Mouse (Mus musculus) E14TG2a.4 (cell line): ENCODE results near the gene Fabp7.

Source experiments
- H3K27me3 ChIP-seq: 2 replicates; pipeline ENCODE4 v1.6.1; 2014; ENCODE audit warnings: low read length, control low read depth; ENCODE audit not compliant: insufficient read depth
- H3K36me3 ChIP-seq: 2 replicates; pipeline ENCODE4 v1.6.1; 2014; ENCODE audit warnings: low read length, control low read depth; ENCODE audit not compliant: insufficient read depth
- H3K4me1 ChIP-seq: replicated peaks from 2 replicates; pipeline ENCODE4 v1.6.1; 2014; ENCODE audit warnings: low read depth, low read length, control low read depth
- H3K4me3 ChIP-seq: replicated peaks from 2 replicates; pipeline ENCODE4 v1.5.1; 2014; ENCODE audit warnings: mild to moderate bottlenecking, low read length
- H3K9me3 ChIP-seq: 2 replicates; pipeline ENCODE4 v1.6.1; 2014; ENCODE audit warnings: low read length, control low read depth
- CTCF ChIP-seq: conservative IDR thresholded peaks from 2 replicates; pipeline ENCODE4 v1.5.1; 2014; ENCODE audit warnings: low read length
- NANOG ChIP-seq: IDR thresholded peaks from 2 replicates; pipeline ENCODE4 v1.6.1; 2014; ENCODE audit warnings: borderline replicate concordance, low read length, mixed read lengths
- POU5F1 ChIP-seq: IDR thresholded peaks from 2 replicates; pipeline ENCODE4 v1.6.1; 2014; ENCODE audit warnings: low read length, borderline replicate concordance

Gene Fabp7

DNA sequence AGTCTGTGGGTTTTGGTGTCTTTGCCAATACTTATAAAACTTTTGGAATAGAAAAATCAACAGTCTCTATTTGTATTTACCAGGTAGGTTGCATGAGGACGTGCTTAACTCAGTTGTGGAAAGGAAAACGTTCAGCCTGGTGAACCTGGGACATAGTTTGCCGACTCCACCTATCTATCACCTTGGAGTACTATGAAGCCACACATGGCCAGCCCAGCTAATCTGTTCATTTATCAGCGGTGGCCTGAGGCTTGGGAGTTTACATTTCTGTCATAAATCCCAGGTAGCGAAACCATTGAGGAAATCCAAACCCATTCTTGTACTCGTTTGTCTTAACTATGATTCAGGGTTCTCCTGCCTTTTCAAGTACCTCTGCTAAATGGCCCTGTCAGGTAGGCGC, 9.3 kb downstream of the Fabp7 start, which contains the start of gene Smpdl3a:
Smpdl3a (plus strand) TSS at position 318 of the 400 bp plus-strand sequence.
- peaks cover 10% of the 10 kb centered on the region for H3K4me1 ChIP-seq
- no peaks in the 10 kb centered on the region for H3K36me3 ChIP-seq
- H3K4me3 ChIP-seq: peak within 1 kb of the TSS; percentile 78
- TF ChIP-seq POU5F1 (no peak), CTCF (no peak), NANOG (no peak)
- H3K9me3 ChIP-seq: 0 out of 2 replicates have a peak, but pooled peaks cover 5% of the 10 kb centered on the region
- H3K27me3 ChIP-seq: peaks cover 22% of the 10 kb centered on the region

GRCm38 (mm10) chr10:57794491-57795461, 10.1 kb downstream of the Fabp7 start:
- Histone ChIP-seq H3K9me3 (0 out of 2 replicates have a peak, but pooled peaks cover 5% of the 10 kb centered on the region), H3K36me3 (no peaks in the 10 kb centered on the region), H3K27me3 (peaks cover 22% of the 10 kb centered on the region), H3K4me1 (peaks cover 10% of the 10 kb centered on the region), H3K4me3 (peak overlapping the region; percentile 78)
- TF ChIP-seq CTCF (no peak), NANOG (no peak), POU5F1 (no peak)

GRCm38 (mm10) chr10:57795542-57795941, 10.9 kb downstream of the Fabp7 start:
- H3K36me3 ChIP-seq: no peaks in the 10 kb centered on the region
- no peak for TF ChIP-seq POU5F1
- no peak for TF ChIP-seq CTCF
- TF ChIP-seq NANOG: no peak
- peaks cover 10% of the 10 kb centered on the region for H3K4me1 ChIP-seq
- 0 out of 2 replicates have a peak, but pooled peaks cover 5% of the 10 kb centered on the region for H3K9me3 ChIP-seq
- peaks cover 22% of the 10 kb centered on the region for H3K27me3 ChIP-seq
- peak overlapping the region; percentile 78; the same call in 1 of the 2 replicates for H3K4me3 ChIP-seq

- Histone ChIP-seq H3K9me3 (0 out of 2 replicates have a peak, but pooled peaks cover 5% of the 10 kb centered on the region), H3K36me3 (no peaks in the 10 kb centered on the region), H3K4me3 (no peak overlapping the region), H3K27me3 (peaks cover 22% of the 10 kb centered on the region), H3K4me1 (peaks cover 10% of the 10 kb centered on the region)
- no peak for TF ChIP-seq POU5F1
- TF ChIP-seq CTCF: peak; percentile 31
Measured at GRCm38 (mm10) chr10:57796057-57796456, 11.4 kb downstream of the Fabp7 start.

GRCm38 (mm10) chr10:57799486-57799885, 14.8 kb downstream of the Fabp7 start:
- Histone ChIP-seq H3K27me3 (peaks cover 14% of the 10 kb centered on the region), H3K4me3 (no peak overlapping the region)

DNA sequence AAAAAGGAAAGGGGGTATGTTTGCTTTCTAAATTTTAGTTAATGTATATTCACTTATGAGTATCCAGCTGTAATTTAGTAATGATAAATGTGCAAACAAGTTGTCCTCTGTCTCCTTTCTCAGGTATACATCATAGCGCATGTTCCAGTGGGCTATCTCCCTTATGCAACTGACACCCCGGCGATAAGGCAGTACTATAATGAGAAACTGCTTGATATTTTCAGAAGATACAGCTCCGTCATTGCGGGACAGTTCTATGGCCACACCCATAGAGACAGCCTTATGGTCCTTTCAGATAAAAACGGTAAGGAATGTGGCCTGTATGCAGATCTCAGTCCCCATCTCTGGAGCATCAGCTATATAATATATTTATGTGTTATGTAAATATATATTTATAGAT, 23.1 kb downstream of the Fabp7 start:
- Histone ChIP-seq H3K27me3 (no peaks in the 10 kb centered on the region), H3K4me1 (no peaks in the 10 kb centered on the region), H3K36me3 (no peaks in the 10 kb centered on the region), H3K9me3 (0 out of 2 replicates have a peak, but pooled peaks cover 4% of the 10 kb centered on the region), H3K4me3 (no peak overlapping the region)
- no peak for TF ChIP-seq CTCF
- TF ChIP-seq NANOG: no peak
- no peak for TF ChIP-seq POU5F1

More at GRCm38 (mm10) chr10:57799486-57799885, 14.8 kb downstream of the Fabp7 start:
- H3K9me3 ChIP-seq: no peaks in the 10 kb centered on the region
- TF ChIP-seq POU5F1 (no peak), NANOG (no peak), CTCF (no peak)
- H3K4me1 ChIP-seq: peaks cover 10% of the 10 kb centered on the region
- no peaks in the 10 kb centered on the region for H3K36me3 ChIP-seq

GRCm38 (mm10) chr10:57812161-57812856, 27.6 kb downstream of the Fabp7 start:
- TF ChIP-seq POU5F1: no peak
- no peak for TF ChIP-seq CTCF
- TF ChIP-seq NANOG: no peak
- Histone ChIP-seq H3K27me3 (no peaks in the 10 kb centered on the region), H3K36me3 (no peaks in the 10 kb centered on the region), H3K4me1 (no peaks in the 10 kb centered on the region), H3K4me3 (no peak overlapping the region), H3K9me3 (no peaks in the 10 kb centered on the region)

- Histone ChIP-seq H3K27me3 (no peaks in the 10 kb centered on the region), H3K4me1 (no peaks in the 10 kb centered on the region), H3K36me3 (no peaks in the 10 kb centered on the region), H3K9me3 (no peaks in the 10 kb centered on the region), H3K4me3 (no peak overlapping the region)
- no peak for TF ChIP-seq NANOG
- TF ChIP-seq CTCF: no peak
- no peak for TF ChIP-seq POU5F1
Measured at GRCm38 (mm10) chr10:57814295-57814694, 29.6 kb downstream of the Fabp7 start.
